Mouse (Mus musculus) limb, embryonic 13.5 days (tissue): ENCODE results near the gene Mt2. TPM values are rescaled to one million over a fixed set of nuclear protein-coding genes. Genes with fewer than 3 reads are reported as not detected.

ENCODE experiments used
- ATAC-seq: fragments of 200-750 bp; cut with Nextera tagmentation; 2 replicates; pipeline ENCODE4 v1.8.0; 2017; ENCODE audit warnings: low read depth, moderate number of reproducible peaks, moderate TSS enrichment; ENCODE audit not compliant: low FRiP score
- H3K27ac ChIP-seq: fragments of 300-500 bp; sonication (generic); 2 replicates; pipeline ENCODE4 v1.5.1; 2015; ENCODE audit warnings: inconsistent platforms, mild to moderate bottlenecking, moderate library complexity
- H3K27me3 ChIP-seq: fragments of 300-500 bp; sonication (generic); 2 replicates; pipeline ENCODE4 v1.6.1; 2015; ENCODE audit warnings: mild to moderate bottlenecking, inconsistent platforms
- H3K36me3 ChIP-seq: fragments of 300-500 bp; sonication (generic); 2 replicates; pipeline ENCODE4 v1.6.1; 2015; ENCODE audit warnings: inconsistent platforms, mild to moderate bottlenecking, moderate library complexity
- H3K4me1 ChIP-seq: fragments of 300-500 bp; sonication (generic); 2 replicates; pipeline ENCODE4 v1.6.1; 2015; ENCODE audit warnings: inconsistent platforms
- H3K4me2 ChIP-seq: fragments of 300-500 bp; sonication (generic); replicated peaks from 2 replicates; pipeline ENCODE4 v1.6.1; 2015; ENCODE audit warnings: inconsistent platforms, mild to moderate bottlenecking, moderate library complexity
- H3K4me3 ChIP-seq: fragments of 300-500 bp; sonication (generic); 2 replicates; pipeline ENCODE4 v1.5.1; 2015; ENCODE audit warnings: moderate library complexity, mild to moderate bottlenecking, inconsistent platforms
- H3K9ac ChIP-seq: fragments of 300-500 bp; sonication (generic); 2 replicates; pipeline ENCODE4 v1.6.1; 2015; ENCODE audit warnings: mild to moderate bottlenecking, inconsistent platforms
- H3K9me3 ChIP-seq: fragments of 300-500 bp; sonication (generic); 2 replicates; pipeline ENCODE4 v1.6.1; 2016; ENCODE audit warnings: inconsistent platforms
- WGBS: fragments of 180-500 bp; shearing (Covaris S2); methylation state at CpG from one replicate; pipeline ENCODE4 v1.1.7; 2015; 5-methylcytosine and 5-hydroxymethylcytosine counted together
- polyA plus RNA-seq: library from polyadenylated mRNA; unstranded; fragments of >200 nt; fragmentation: Nextera tagmentation; extraction: Ambion mirVana; gene quantifications from 2 replicates; pipeline ENCODE4 v1.2.1, GENCODE M21; 2015

Gene Mt2
- polyA plus RNA-seq, 1 experiment from 2014 or later = 28.0 TPM

DNA sequence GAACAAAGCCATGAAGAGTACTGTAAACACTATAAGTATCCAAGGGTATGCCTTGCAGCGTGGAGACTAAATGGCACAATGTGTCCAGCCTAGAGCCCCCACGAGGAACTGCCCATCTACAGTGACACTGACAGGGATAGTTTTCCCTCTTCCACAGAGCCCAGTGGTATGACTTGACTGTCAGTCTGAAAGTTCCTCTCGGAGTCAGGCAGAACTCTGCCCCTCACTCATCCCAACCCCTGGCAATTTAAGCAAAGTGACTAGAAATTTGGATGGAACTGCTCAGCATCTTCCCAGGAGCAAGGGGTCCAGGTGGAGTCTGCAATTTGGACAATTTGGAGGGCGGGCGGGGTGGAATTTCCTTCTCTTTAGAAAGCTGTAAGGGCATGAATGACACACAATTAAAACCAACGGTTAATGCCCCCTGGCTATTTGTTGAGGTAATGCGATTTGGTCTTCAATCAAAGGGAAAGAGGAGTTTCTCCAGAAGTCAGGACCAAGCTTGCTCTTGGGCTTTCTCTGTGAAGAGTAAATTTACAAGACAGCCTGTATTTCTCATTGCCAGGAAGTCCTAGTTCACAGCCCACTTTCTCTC is 2.3 kb downstream of the Mt2 start:
- ATAC-seq = no peak
- no peak overlapping the region for H3K27ac ChIP-seq
- 36% methylated on average over 7 of the region's 7 CpGs for WGBS
- no peak overlapping the region for H3K9ac ChIP-seq
- peaks cover 37% of the 10 kb centered on the region for H3K4me1 ChIP-seq
- H3K36me3 ChIP-seq = no peaks in the 10 kb centered on the region
- no peaks in the 10 kb centered on the region for H3K9me3 ChIP-seq
- H3K4me3 ChIP-seq = no peak overlapping the region
- H3K27me3 ChIP-seq = peaks cover 100% of the 10 kb centered on the region
- H3K4me2 ChIP-seq = no peak overlapping the region

DNA sequence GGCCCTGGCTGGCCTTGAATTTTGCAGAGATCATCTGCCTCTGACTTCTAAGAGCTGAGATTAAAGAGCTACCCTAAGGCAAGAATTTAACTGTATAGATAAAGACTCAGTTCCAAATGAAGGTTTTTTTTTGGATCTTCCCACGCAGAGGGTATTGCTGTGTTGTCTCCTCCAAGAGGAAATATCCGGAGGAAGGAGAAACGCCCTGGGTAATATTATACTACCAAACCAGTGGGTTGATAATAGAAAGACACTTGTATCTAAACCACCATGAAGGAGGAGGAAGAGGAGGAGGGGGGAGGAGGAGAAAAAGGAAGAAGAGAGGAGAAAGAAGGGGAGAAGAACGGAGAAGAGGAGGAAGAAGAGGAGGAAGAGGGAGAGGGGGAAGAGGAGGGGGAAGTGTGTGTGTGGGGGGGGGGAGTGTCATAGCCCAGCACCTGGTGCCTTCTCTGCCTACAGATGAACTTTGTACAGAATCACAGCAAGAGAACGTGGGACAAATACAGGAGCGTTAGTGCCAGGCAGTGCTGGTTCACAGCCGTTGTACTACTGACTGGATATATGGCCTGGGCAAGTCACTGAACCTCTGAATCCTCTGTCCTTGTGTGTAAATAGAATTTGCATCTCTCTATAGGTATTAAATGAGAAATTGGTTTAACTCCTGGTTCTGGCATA is 5.4 kb downstream of the Mt2 start:
- no peak overlapping the region for H3K4me2 ChIP-seq

DNA sequence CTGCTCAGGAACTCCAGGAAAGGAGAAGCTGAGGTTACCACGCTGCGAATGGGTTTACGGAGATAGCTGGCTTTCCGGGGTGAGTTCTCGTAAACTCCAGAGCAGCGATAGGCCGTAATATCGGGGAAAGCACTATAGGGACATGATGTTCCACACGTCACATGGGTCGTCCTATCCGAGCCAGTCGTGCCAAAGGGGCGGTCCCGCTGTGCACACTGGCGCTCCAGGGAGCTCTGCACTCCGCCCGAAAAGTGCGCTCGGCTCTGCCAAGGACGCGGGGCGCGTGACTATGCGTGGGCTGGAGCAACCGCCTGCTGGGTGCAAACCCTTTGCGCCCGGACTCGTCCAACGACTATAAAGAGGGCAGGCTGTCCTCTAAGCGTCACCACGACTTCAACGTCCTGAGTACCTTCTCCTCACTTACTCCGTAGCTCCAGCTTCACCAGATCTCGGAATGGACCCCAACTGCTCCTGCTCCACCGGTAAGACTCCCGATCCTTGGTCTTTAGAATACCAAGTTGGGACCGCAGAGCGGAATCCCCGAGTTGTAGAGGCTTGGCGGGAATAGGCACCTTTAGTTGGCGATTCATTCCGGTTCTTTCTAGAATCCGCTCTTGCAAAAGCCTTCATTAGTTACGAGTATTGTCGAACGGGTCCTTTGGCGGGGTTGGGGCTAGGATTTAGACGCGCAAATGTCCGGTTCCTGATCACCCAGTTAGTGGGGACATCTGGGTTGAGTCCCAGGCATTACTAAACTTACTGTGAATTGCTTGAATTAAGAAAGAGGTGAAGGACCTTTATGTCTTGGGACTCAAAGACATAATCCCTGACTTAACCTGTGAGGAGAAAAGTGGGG is 6.6 kb downstream of the Mt2 start, which contains the start of gene Mt1:
Mt1 (plus strand) TSS at position 226 of the 856 bp plus-strand sequence.
- Histone ChIP-seq H3K27me3 (peaks cover 98% of the 10 kb centered on the region), H3K4me2 (peak within 1 kb of the TSS; percentile 76), H3K9me3 (no peaks in the 10 kb centered on the region), H3K27ac (no peak within 1 kb of the TSS; the same call in 1 of the 2 replicates), H3K4me3 (peak within 1 kb of the TSS; percentile 47), H3K9ac (peak within 1 kb of the TSS; percentile 56), H3K36me3 (no peaks in the 10 kb centered on the region), H3K4me1 (peaks cover 32% of the 10 kb centered on the region)
- peak; percentile 85 for ATAC-seq
- WGBS = under 1% methylated on average over 50 of the region's 50 CpGs

More for the DNA sequence above, 5.4 kb downstream of the Mt2 start:
- Histone ChIP-seq H3K4me3 (no peak overlapping the region), H3K27ac (no peak overlapping the region), H3K27me3 (peaks cover 98% of the 10 kb centered on the region), H3K9me3 (no peaks in the 10 kb centered on the region), H3K9ac (no peak overlapping the region), H3K4me1 (peaks cover 26% of the 10 kb centered on the region), H3K36me3 (no peaks in the 10 kb centered on the region)
- WGBS = 67% methylated on average over 7 of the region's 7 CpGs
- ATAC-seq = no peak

DNA sequence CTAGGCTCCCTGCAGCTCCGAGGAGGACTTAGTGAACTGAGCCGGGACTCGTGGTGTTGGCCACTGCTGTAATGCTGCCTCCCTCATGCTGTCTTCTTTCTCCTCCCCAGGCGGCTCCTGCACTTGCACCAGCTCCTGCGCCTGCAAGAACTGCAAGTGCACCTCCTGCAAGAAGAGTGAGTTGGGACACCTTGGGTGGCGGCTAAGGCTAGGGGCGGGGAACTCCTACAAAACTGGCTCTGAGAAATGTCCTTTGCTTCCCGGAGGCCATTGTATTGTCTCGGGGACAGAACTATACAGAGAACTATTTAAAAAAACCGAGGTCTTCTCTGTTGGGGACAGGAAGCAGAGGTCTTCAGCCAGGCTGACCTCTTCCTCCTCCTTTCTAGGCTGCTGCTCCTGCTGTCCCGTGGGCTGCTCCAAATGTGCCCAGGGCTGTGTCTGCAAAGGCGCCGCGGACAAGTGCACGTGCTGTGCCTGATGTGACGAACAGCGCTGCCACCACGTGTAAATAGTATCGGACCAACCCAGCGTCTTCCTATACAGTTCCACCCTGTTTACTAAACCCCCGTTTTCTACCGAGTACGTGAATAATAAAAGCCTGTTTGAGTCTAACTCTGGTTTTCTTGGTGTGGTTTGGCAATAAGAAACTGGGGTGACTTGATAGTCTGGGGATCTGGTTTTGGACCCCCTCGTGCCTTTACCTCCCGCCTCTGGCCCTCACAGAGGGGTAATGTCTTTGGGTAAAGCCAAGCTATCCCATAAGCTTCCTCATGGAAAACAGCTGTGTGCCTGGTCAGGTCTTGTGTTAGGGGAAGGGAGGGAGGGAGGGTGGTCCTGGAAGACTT is 7.5 kb downstream of the Mt2 start:
- H3K9ac ChIP-seq = peak overlapping the region; percentile 56
- 3% methylated on average over 25 of the region's 25 CpGs for WGBS
- ATAC-seq = no peak

DNA sequence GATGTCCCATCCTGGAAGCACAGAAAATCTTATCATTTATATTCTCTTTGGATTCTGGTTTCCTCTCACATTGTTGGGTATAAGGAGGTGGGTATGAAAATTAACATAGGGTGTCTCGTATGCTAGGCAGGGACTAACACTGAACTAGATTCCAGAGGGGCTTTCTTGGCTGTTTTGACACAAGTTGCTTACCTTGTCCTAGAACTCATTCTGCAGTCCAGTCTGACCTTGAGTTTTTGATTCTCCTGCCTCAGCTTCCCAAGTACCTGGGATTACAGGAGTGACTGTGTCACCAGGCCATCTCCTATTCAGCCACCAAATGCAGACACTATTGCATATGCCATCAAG is 8.1 kb downstream of the Mt2 start:
- Histone ChIP-seq H3K4me1 (peaks cover 39% of the 10 kb centered on the region), H3K9me3 (no peaks in the 10 kb centered on the region), H3K27me3 (peaks cover 97% of the 10 kb centered on the region), H3K4me2 (peak overlapping the region; percentile 76), H3K27ac (no peak overlapping the region), H3K4me3 (peak overlapping the region; percentile 47; the same call in 1 of the 2 replicates), H3K9ac (no peak overlapping the region), H3K36me3 (no peaks in the 10 kb centered on the region)
- 61% methylated on average over 1 of the region's 1 CpGs for WGBS
- no peak for ATAC-seq

More for the DNA sequence above, 7.5 kb downstream of the Mt2 start:
- peak overlapping the region; percentile 47 for H3K4me3 ChIP-seq
- peak overlapping the region; percentile 76 for H3K4me2 ChIP-seq
- H3K4me1 ChIP-seq = peaks cover 39% of the 10 kb centered on the region
- no peaks in the 10 kb centered on the region for H3K36me3 ChIP-seq
- peaks cover 98% of the 10 kb centered on the region for H3K27me3 ChIP-seq
- no peaks in the 10 kb centered on the region for H3K9me3 ChIP-seq
- H3K27ac ChIP-seq = no peak overlapping the region

DNA sequence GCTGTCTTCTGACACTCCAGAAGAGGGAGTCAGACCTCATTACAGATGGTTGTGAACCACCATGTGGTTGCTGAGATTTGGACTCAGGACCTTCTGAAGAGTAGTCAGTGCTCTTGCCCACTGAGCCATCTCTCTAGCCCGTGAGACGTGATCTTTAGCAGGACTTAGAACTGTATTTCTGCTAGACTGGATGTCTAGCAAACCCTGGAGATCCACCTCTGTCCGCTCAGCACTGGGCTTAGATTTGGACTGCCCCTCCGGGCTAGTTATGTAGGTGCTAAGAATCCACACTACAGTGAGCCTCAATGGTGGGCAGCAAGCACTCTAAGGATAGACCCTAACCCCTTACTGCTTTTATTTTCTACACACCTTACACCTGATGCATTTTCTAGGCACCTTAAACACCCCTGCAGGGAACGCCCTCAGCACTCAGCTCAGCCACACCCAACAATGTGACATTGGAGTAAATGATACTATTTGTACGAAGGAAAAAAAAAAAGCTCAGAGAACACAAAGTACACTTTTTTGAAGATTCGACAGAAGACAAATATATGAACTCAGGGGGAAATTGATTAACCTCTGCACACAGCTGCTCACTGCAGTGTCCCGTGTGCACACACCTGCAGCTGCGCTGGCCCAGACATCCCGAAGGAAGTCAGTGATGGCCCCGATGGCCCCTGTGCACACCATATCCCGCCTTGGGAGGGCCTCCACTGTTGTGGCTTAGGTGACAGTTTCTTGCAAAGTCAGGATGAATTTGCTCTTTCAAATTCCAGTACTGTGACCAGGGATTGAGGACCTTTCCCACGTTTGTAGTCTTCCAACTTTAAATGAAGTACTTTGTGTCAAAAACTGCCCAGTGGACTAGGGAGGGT is 9.8 kb downstream of the Mt2 start:
- no peak for ATAC-seq
- Histone ChIP-seq H3K4me3 (no peak overlapping the region), H3K4me2 (peak overlapping the region; percentile 58), H3K4me1 (peaks cover 51% of the 10 kb centered on the region), H3K9me3 (no peaks in the 10 kb centered on the region), H3K27ac (no peak overlapping the region), H3K27me3 (peaks cover 97% of the 10 kb centered on the region), H3K36me3 (no peaks in the 10 kb centered on the region), H3K9ac (no peak overlapping the region)
- 64% methylated on average over 13 of the region's 13 CpGs for WGBS

DNA sequence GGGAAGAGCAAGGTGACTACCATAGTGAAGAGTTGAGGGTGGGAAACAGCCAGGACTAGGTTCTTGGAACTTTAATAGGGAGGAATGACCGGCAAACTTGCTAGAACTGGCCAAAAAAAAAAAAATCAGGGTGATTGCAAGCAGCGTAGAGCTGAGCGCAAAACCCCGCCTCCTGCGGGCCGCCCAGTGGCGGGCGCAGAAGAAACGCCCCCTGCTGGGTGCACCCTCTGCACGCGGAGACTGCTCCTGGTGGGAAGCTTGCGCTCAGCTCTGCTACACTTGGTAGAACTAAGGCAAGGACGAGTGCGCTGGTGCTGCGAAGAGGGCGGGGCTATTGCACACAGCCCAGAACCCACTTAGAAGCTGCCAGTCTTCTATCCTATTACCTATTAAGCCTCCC is 10.7 kb downstream of the Mt2 start:
- Histone ChIP-seq H3K4me1 (peaks cover 55% of the 10 kb centered on the region), H3K4me2 (peak overlapping the region; percentile 58), H3K9me3 (no peaks in the 10 kb centered on the region), H3K27me3 (peaks cover 97% of the 10 kb centered on the region), H3K27ac (no peak overlapping the region), H3K4me3 (peak overlapping the region; percentile 32), H3K36me3 (no peaks in the 10 kb centered on the region), H3K9ac (no peak overlapping the region; the same call in 1 of the 2 replicates)
- under 1% methylated on average over 16 of the region's 16 CpGs for WGBS
- peak; percentile 42; the same call in 1 of the 2 replicates for ATAC-seq

DNA sequence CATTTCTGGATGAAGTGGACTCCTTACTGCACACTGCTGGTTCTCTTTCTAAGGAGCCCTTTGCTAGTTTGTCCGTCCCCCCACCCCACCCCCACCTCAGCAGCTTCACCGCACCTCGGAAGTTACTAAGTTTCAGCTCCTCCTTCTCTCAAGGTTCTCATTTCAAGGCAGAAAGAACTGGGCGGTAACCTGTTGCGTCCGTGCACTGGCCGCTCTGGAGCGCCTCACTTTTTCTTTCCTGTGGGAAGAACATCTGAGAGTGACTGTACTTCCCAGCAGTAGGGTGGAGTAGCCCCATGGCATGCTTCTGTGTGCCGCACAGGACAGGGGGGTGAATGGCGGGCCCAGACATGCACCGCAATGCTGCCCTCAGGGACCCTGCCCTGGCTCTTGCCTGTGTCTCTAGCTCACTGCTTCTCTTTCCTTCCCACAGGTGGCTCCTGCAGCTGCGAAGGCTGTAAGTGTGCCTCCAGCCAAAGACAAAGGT is 11.9 kb downstream of the Mt2 start:
- Histone ChIP-seq H3K4me3 (no peak overlapping the region; the same call in 1 of the 2 replicates), H3K27ac (no peak overlapping the region), H3K36me3 (no peaks in the 10 kb centered on the region), H3K27me3 (peaks cover 89% of the 10 kb centered on the region), H3K9ac (no peak overlapping the region), H3K4me1 (peaks cover 46% of the 10 kb centered on the region), H3K9me3 (no peaks in the 10 kb centered on the region), H3K4me2 (peak overlapping the region; percentile 58)
- WGBS = 17% methylated on average over 12 of the region's 12 CpGs
- no peak for ATAC-seq

DNA sequence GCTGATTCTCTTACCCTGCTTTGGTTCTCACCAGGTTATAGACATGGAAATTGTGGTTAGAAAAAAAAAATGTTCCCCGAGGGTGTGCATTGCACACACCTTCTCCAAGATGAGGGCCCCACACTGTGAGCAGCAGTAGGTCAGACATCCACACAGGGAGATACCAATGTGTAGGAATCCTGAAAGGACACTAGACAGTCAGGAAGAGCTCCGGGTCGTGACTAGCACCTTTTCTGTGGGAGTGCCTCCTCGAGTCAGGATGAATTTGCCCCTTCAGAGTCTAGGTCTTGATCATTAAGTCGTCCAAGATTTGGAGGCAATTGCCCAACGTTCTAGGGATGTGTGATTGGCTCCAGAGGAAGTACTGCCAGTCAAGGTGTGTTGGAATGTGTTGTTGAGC is 13.3 kb downstream of the Mt2 start:
- no peak overlapping the region for H3K27ac ChIP-seq
- WGBS = 63% methylated on average over 6 of the region's 6 CpGs
- H3K4me3 ChIP-seq = no peak overlapping the region
- H3K9me3 ChIP-seq = no peaks in the 10 kb centered on the region
- H3K9ac ChIP-seq = no peak overlapping the region
- peaks cover 80% of the 10 kb centered on the region for H3K27me3 ChIP-seq
- no peak for ATAC-seq
- H3K4me2 ChIP-seq = no peak overlapping the region
- no peaks in the 10 kb centered on the region for H3K36me3 ChIP-seq
- H3K4me1 ChIP-seq = peaks cover 41% of the 10 kb centered on the region

DNA sequence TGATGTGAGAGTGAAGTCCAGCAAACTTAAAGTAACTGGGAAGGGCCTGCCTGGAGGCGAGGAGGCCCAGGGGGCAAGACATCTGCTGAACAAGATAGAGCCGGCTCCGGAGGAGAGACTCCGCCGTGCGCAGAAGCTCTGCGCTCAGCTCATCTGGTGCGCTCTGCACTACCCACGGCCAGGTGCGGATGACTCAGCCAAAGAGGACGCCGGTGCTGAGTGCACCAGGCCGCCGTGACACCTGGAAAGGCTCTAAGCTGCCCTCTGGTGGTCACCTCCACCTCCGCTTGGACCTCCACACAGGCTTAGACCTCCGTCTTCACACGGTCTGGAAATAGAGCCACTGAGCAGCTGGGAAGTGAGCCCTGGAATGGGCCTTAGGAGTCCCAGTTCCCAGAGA is 14.1 kb downstream of the Mt2 start:
- H3K27ac ChIP-seq = no peak overlapping the region
- peaks cover 48% of the 10 kb centered on the region for H3K4me1 ChIP-seq
- no peaks in the 10 kb centered on the region for H3K9me3 ChIP-seq
- H3K4me3 ChIP-seq = peak overlapping the region; percentile 20
- H3K4me2 ChIP-seq = peak overlapping the region; percentile 51
- H3K36me3 ChIP-seq = no peaks in the 10 kb centered on the region
- H3K27me3 ChIP-seq = peaks cover 75% of the 10 kb centered on the region
- ATAC-seq = peak; percentile 72
- no peak overlapping the region for H3K9ac ChIP-seq
- 3% methylated on average over 17 of the region's 17 CpGs for WGBS
